Mouse (Mus musculus) limb, embryonic 14.5 days (tissue): ENCODE results near the gene Ppara. TPM values are rescaled to one million over a fixed set of nuclear protein-coding genes. Genes with fewer than 3 reads are reported as not detected.

ENCODE experiments used
- ATAC-seq: fragments of 200-750 bp; cut with Nextera tagmentation; 2 replicates; pipeline ENCODE4 v1.8.0; 2017; ENCODE audit warnings: low read depth, moderate number of reproducible peaks, moderate TSS enrichment; ENCODE audit not compliant: low FRiP score
- DNase-seq: peaks from one replicate; pipeline ENCODE4 v3.0.0-alpha.2; 2015; ENCODE audit warnings: low spot score
- H3K27ac ChIP-seq: fragments of 300-500 bp; sonication (generic); replicated peaks from 2 replicates; pipeline ENCODE4 v1.5.1; 2014; ENCODE audit warnings: low read depth, mild to moderate bottlenecking, low read length, moderate library complexity, mixed read lengths
- H3K27me3 ChIP-seq: fragments of 300-500 bp; sonication (generic); 2 replicates; pipeline ENCODE4 v1.6.1; 2014; ENCODE audit warnings: low read length, mixed read lengths; ENCODE audit not compliant: control insufficient read depth, insufficient read depth
- H3K36me3 ChIP-seq: fragments of 300-500 bp; sonication (generic); 2 replicates; pipeline ENCODE4 v1.6.1; 2014; ENCODE audit warnings: mild to moderate bottlenecking, low read length, moderate library complexity, mixed read lengths; ENCODE audit not compliant: control insufficient read depth, insufficient read depth
- H3K4me1 ChIP-seq: fragments of 300-500 bp; sonication (generic); 2 replicates; pipeline ENCODE4 v1.6.1; 2014; ENCODE audit warnings: antibody characterized with exemption, low read length, mixed read lengths; ENCODE audit not compliant: control insufficient read depth, insufficient read depth
- H3K4me2 ChIP-seq: fragments of 300-500 bp; sonication (generic); replicated peaks from 2 replicates; pipeline ENCODE4 v1.6.1; 2014; ENCODE audit warnings: low read depth, mild to moderate bottlenecking, low read length, moderate library complexity; ENCODE audit not compliant: severe bottlenecking
- H3K4me3 ChIP-seq: fragments of 300-500 bp; sonication (generic); replicated peaks from 2 replicates; pipeline ENCODE4 v1.5.1; 2014; ENCODE audit warnings: low read length
- H3K9ac ChIP-seq: fragments of 300-500 bp; sonication (generic); 2 replicates; pipeline ENCODE4 v1.6.1; 2014; ENCODE audit warnings: mild to moderate bottlenecking, low read depth, low read length, moderate library complexity; ENCODE audit not compliant: severe bottlenecking
- H3K9me3 ChIP-seq: fragments of 300-500 bp; sonication (generic); 2 replicates; pipeline ENCODE4 v1.6.1; 2016; ENCODE audit warnings: low read length; ENCODE audit not compliant: control insufficient read depth
- POLR2A ChIP-seq: fragments of 200-500 bp; IDR thresholded peaks from 2 replicates; pipeline ENCODE4 v1.8.0; 2012; ENCODE audit warnings: inconsistent platforms, mild to moderate bottlenecking, moderate library complexity, borderline replicate concordance; ENCODE audit not compliant: insufficient read depth, insufficient read length; ENCODE audit errors: extremely low read depth
- WGBS: fragments of 180-500 bp; shearing (Covaris S2); extraction: QIAGEN DNeasy Blood & Tissue Kit; methylation state at CpG from one replicate; pipeline ENCODE4 v1.1.7; 2014; 5-methylcytosine and 5-hydroxymethylcytosine counted together
- polyA plus RNA-seq, 2 experiments: library from polyadenylated mRNA; depleted of rRNA in 1 of 2; stranded (reverse) in 1 of 2; unstranded in 1 of 2; fragments of >200 nt; fragmentation: Nextera tagmentation in 1 of 2; extraction: Ambion mirVana in 1 of 2; gene quantifications; 2 replicates each; pipeline versions ENCODE4 v1.2.1 to v1.2.3; 2012 to 2014

Ppara gene
- polyA plus RNA-seq, 2 experiments: 0.84 to 2.8 TPM

GRCm38 (mm10) chr15:85690058-85690457, 44.7 kb upstream of the Ppara start:
- ATAC-seq (no peak), DNase-seq (no peak)
- Histone ChIP-seq H3K4me1 (peaks cover 30% of the 10 kb centered on the region), H3K9me3 (no peaks in the 10 kb centered on the region), H3K4me2 (no peak overlapping the region), H3K4me3 (no peak overlapping the region), H3K36me3 (peaks cover 79% of the 10 kb centered on the region), H3K27me3 (no peaks in the 10 kb centered on the region), H3K9ac (no peak overlapping the region), H3K27ac (no peak overlapping the region)
- 87% methylated on average over 6 of the region's 6 CpGs for WGBS
- no peak for TF ChIP-seq POLR2A

GRCm38 (mm10) chr15:85690875-85691274, 43.9 kb upstream of the Ppara start:
- WGBS: 93% methylated on average over 5 of the region's 5 CpGs
- no peak overlapping the region for H3K27ac ChIP-seq
- H3K4me2 ChIP-seq: no peak overlapping the region
- no peak overlapping the region for H3K4me3 ChIP-seq
- H3K9me3 ChIP-seq: no peaks in the 10 kb centered on the region
- peaks cover 79% of the 10 kb centered on the region for H3K36me3 ChIP-seq
- no peak for TF ChIP-seq POLR2A
- no peak overlapping the region for H3K9ac ChIP-seq
- no peaks in the 10 kb centered on the region for H3K27me3 ChIP-seq
- H3K4me1 ChIP-seq: peaks cover 24% of the 10 kb centered on the region
- no peak for DNase-seq
- ATAC-seq: no peak

GRCm38 (mm10) chr15:85693115-85693514, 41.7 kb upstream of the Ppara start:
- TF ChIP-seq POLR2A: no peak
- no peak overlapping the region for H3K9ac ChIP-seq
- H3K4me1 ChIP-seq: peaks cover 2% of the 10 kb centered on the region; the same call in 1 of the 2 replicates
- WGBS: 81% methylated on average over 3 of the region's 3 CpGs
- H3K27me3 ChIP-seq: no peaks in the 10 kb centered on the region
- no peaks in the 10 kb centered on the region for H3K9me3 ChIP-seq
- ATAC-seq: no peak
- H3K27ac ChIP-seq: no peak overlapping the region
- no peak overlapping the region for H3K4me3 ChIP-seq
- no peak overlapping the region for H3K4me2 ChIP-seq
- DNase-seq: no peak
- peaks cover 87% of the 10 kb centered on the region for H3K36me3 ChIP-seq

- Histone ChIP-seq H3K9ac (no peak overlapping the region), H3K4me3 (no peak overlapping the region), H3K27ac (no peak overlapping the region), H3K4me2 (no peak overlapping the region), H3K27me3 (no peaks in the 10 kb centered on the region), H3K9me3 (no peaks in the 10 kb centered on the region), H3K4me1 (no peaks in the 10 kb centered on the region), H3K36me3 (peaks cover 88% of the 10 kb centered on the region)
- TF ChIP-seq POLR2A: no peak
- ATAC-seq (no peak), DNase-seq (no peak)
- 80% methylated on average over 2 of the region's 2 CpGs for WGBS
Observed at GRCm38 (mm10) chr15:85693819-85694218, 41.0 kb upstream of the Ppara start.

- DNase-seq: no peak
- H3K27me3 ChIP-seq: no peaks in the 10 kb centered on the region
- no peaks in the 10 kb centered on the region for H3K9me3 ChIP-seq
- peaks cover 88% of the 10 kb centered on the region for H3K36me3 ChIP-seq
- H3K27ac ChIP-seq: no peak overlapping the region
- no peak for ATAC-seq
- TF ChIP-seq POLR2A: no peak
- H3K4me2 ChIP-seq: no peak overlapping the region
- no peak overlapping the region for H3K4me3 ChIP-seq
- 89% methylated on average over 1 of the region's 1 CpGs for WGBS
- no peaks in the 10 kb centered on the region for H3K4me1 ChIP-seq
- no peak overlapping the region for H3K9ac ChIP-seq
Observed at GRCm38 (mm10) chr15:85694379-85694778, 40.4 kb upstream of the Ppara start.

GRCm38 (mm10) chr15:85695304-85695703, 39.5 kb upstream of the Ppara start:
- Histone ChIP-seq H3K4me1 (no peaks in the 10 kb centered on the region), H3K9me3 (no peaks in the 10 kb centered on the region), H3K27me3 (no peaks in the 10 kb centered on the region), H3K27ac (no peak overlapping the region), H3K4me3 (no peak overlapping the region), H3K9ac (no peak overlapping the region), H3K36me3 (peaks cover 88% of the 10 kb centered on the region), H3K4me2 (no peak overlapping the region)
- DNase-seq (no peak), ATAC-seq (no peak)
- WGBS: 98% methylated on average over 4 of the region's 4 CpGs
- TF ChIP-seq POLR2A: no peak
